Mouse (Mus musculus) neural tube, embryonic 13.5 days (tissue): ENCODE measurements around the gene Blvra. TPM values are rescaled to one million over a fixed set of nuclear protein-coding genes. Genes with fewer than 3 reads are reported as not detected.
"Not testable (repeated sequence)": the region's sequence is repeated elsewhere in the genome, so short reads cannot be mapped to it uniquely, and the experiment has no call there.

ENCODE experiments used
- ATAC-seq: fragments of 200-750 bp; cut with Nextera tagmentation; 2 replicates; pipeline ENCODE4 v1.8.0; 2017; ENCODE audit warnings: low read depth, mild to moderate bottlenecking, moderate TSS enrichment, moderate library complexity
- H3K27ac ChIP-seq: fragments of 300-500 bp; sonication (generic); replicated peaks from 2 replicates; pipeline ENCODE4 v1.5.1; 2015; ENCODE audit warnings: moderate library complexity, mild to moderate bottlenecking, inconsistent platforms
- H3K27me3 ChIP-seq: fragments of 300-500 bp; sonication (generic); 2 replicates; pipeline ENCODE4 v1.6.1; 2015; ENCODE audit warnings: mild to moderate bottlenecking, inconsistent platforms
- H3K36me3 ChIP-seq: fragments of 300-500 bp; sonication (generic); 2 replicates; pipeline ENCODE4 v1.6.1; 2015; ENCODE audit warnings: mild to moderate bottlenecking, inconsistent platforms
- H3K4me1 ChIP-seq: fragments of 300-500 bp; sonication (generic); replicated peaks from 2 replicates; pipeline ENCODE4 v1.6.1; 2015; ENCODE audit warnings: inconsistent platforms
- H3K4me2 ChIP-seq: fragments of 300-500 bp; sonication (generic); 2 replicates; pipeline ENCODE4 v1.6.1; 2015; ENCODE audit warnings: inconsistent platforms, mild to moderate bottlenecking, moderate library complexity
- H3K4me3 ChIP-seq: fragments of 300-500 bp; sonication (generic); 2 replicates; pipeline ENCODE4 v1.5.1; 2015; ENCODE audit warnings: mild to moderate bottlenecking, inconsistent platforms
- H3K9ac ChIP-seq: fragments of 300-500 bp; sonication (generic); 2 replicates; pipeline ENCODE4 v1.6.1; 2015; ENCODE audit warnings: moderate library complexity, mild to moderate bottlenecking, inconsistent platforms
- H3K9me3 ChIP-seq: fragments of 300-500 bp; sonication (generic); 2 replicates; pipeline ENCODE4 v1.6.1; 2016; ENCODE audit warnings: inconsistent platforms
- WGBS: fragments of 180-500 bp; shearing (Covaris S2); methylation state at CpG from one replicate; pipeline ENCODE4 v1.1.7; 2015; 5-methylcytosine and 5-hydroxymethylcytosine counted together
- polyA plus RNA-seq: library from polyadenylated mRNA; unstranded; fragments of >200 nt; fragmentation: Nextera tagmentation; extraction: Ambion mirVana; gene quantifications from 2 replicates; pipeline ENCODE4 v1.2.1, GENCODE M21; 2015

Gene Blvra
- polyA plus RNA-seq, 1 experiment from 2014 or later, result 33.7 TPM

GRCm38 (mm10) chr2:127086235-127086634, 15.8 kb downstream of the Blvra start:
- WGBS, result 92% methylated on average over 5 of the region's 5 CpGs
- Histone ChIP-seq H3K4me2 (no peak overlapping the region), H3K27me3 (no peaks in the 10 kb centered on the region), H3K9me3 (no peaks in the 10 kb centered on the region), H3K4me3 (no peak overlapping the region), H3K4me1 (no peaks in the 10 kb centered on the region), H3K9ac (no peak overlapping the region), H3K36me3 (peaks cover 17% of the 10 kb centered on the region), H3K27ac (no peak overlapping the region)
- no peak for ATAC-seq

- not testable (repeated sequence) for ATAC-seq
Observed at GRCm38 (mm10) chr2:127090151-127090550, 19.7 kb downstream of the Blvra start.

GRCm38 (mm10) chr2:127092000-127092399, 21.5 kb downstream of the Blvra start:
- H3K9ac ChIP-seq, result no peak overlapping the region
- ATAC-seq, result no peak
- peaks cover 5% of the 10 kb centered on the region for H3K36me3 ChIP-seq
- H3K4me3 ChIP-seq, result no peak overlapping the region
- no peaks in the 10 kb centered on the region for H3K27me3 ChIP-seq
- WGBS, result 80% methylated on average over 8 of the region's 8 CpGs
- no peaks in the 10 kb centered on the region for H3K4me1 ChIP-seq
- H3K27ac ChIP-seq, result no peak overlapping the region
- no peak overlapping the region for H3K4me2 ChIP-seq
- no peaks in the 10 kb centered on the region for H3K9me3 ChIP-seq

More at GRCm38 (mm10) chr2:127090151-127090550, 19.7 kb downstream of the Blvra start:
- H3K27ac ChIP-seq, H3K9me3 ChIP-seq, H3K27me3 ChIP-seq, H3K4me1 ChIP-seq, H3K9ac ChIP-seq, H3K4me3 ChIP-seq, H3K4me2 ChIP-seq: not testable (repeated sequence)
- peaks cover 17% of the 10 kb centered on the region for H3K36me3 ChIP-seq

GRCm38 (mm10) chr2:127108986-127109385, 38.5 kb downstream of the Blvra start:
- no peak overlapping the region for H3K9ac ChIP-seq
- no peak overlapping the region for H3K4me2 ChIP-seq
- H3K4me1 ChIP-seq, result no peaks in the 10 kb centered on the region
- H3K27me3 ChIP-seq, result no peaks in the 10 kb centered on the region
- no peak overlapping the region for H3K27ac ChIP-seq
- no peaks in the 10 kb centered on the region for H3K9me3 ChIP-seq
- H3K36me3 ChIP-seq, result peaks cover 68% of the 10 kb centered on the region
- no peak overlapping the region for H3K4me3 ChIP-seq
- 98% methylated on average over 4 of the region's 4 CpGs for WGBS
- no peak for ATAC-seq

GRCm38 (mm10) chr2:127121591-127122235, 51.2 kb downstream of the Blvra start:
- H3K27ac ChIP-seq, result peak overlapping the region; percentile 28; the same call in 1 of the 2 replicates
- no peaks in the 10 kb centered on the region for H3K9me3 ChIP-seq
- H3K4me3 ChIP-seq, result no peak overlapping the region
- peaks cover 75% of the 10 kb centered on the region for H3K36me3 ChIP-seq
- H3K27me3 ChIP-seq, result no peaks in the 10 kb centered on the region
- WGBS, result 89% methylated on average over 8 of the region's 8 CpGs
- no peaks in the 10 kb centered on the region for H3K4me1 ChIP-seq
- no peak overlapping the region for H3K9ac ChIP-seq
- no peak overlapping the region for H3K4me2 ChIP-seq
- no peak for ATAC-seq

GRCm38 (mm10) chr2:127128926-127129325, 58.5 kb downstream of the Blvra start:
- Histone ChIP-seq H3K9me3 (no peaks in the 10 kb centered on the region), H3K4me2 (no peak overlapping the region)

GRCm38 (mm10) chr2:127131353-127131752, 60.9 kb downstream of the Blvra start:
- ATAC-seq, result no peak
- H3K4me2 ChIP-seq, result no peak overlapping the region
- WGBS, result 75% methylated on average over 8 of the region's 8 CpGs
- peaks cover 4% of the 10 kb centered on the region; the same call in 1 of the 2 replicates for H3K36me3 ChIP-seq
- H3K27me3 ChIP-seq, result no peaks in the 10 kb centered on the region
- peaks cover 29% of the 10 kb centered on the region for H3K4me1 ChIP-seq
- H3K9ac ChIP-seq, result no peak overlapping the region; the same call in 1 of the 2 replicates
- H3K27ac ChIP-seq, result no peak overlapping the region
- no peak overlapping the region for H3K4me3 ChIP-seq
- no peaks in the 10 kb centered on the region for H3K9me3 ChIP-seq

More at GRCm38 (mm10) chr2:127128926-127129325, 58.5 kb downstream of the Blvra start:
- Histone ChIP-seq H3K4me1 (peaks cover 17% of the 10 kb centered on the region), H3K4me3 (no peak overlapping the region), H3K36me3 (peaks cover 21% of the 10 kb centered on the region), H3K9ac (no peak overlapping the region), H3K27ac (no peak overlapping the region), H3K27me3 (no peaks in the 10 kb centered on the region)
- 85% methylated on average over 5 of the region's 5 CpGs for WGBS
- no peak for ATAC-seq

GRCm38 (mm10) chr2:127133621-127134461, 63.4 kb downstream of the Blvra start, which contains the start of gene Ncaph:
Gene Ncaph (minus strand): TSS chr2:127133954.
- Histone ChIP-seq H3K36me3 (no peaks in the 10 kb centered on the region), H3K9me3 (no peaks in the 10 kb centered on the region), H3K27me3 (no peaks in the 10 kb centered on the region), H3K27ac (peak within 1 kb of the TSS; percentile 83), H3K9ac (peak within 1 kb of the TSS; percentile 74), H3K4me1 (peaks cover 46% of the 10 kb centered on the region), H3K4me2 (peak within 1 kb of the TSS; percentile 77), H3K4me3 (peak within 1 kb of the TSS; percentile 80)
- WGBS, result 1% methylated on average over 57 of the region's 57 CpGs
- ATAC-seq, result peak; percentile 91

- H3K4me3 ChIP-seq, H3K4me2 ChIP-seq, ATAC-seq, H3K36me3 ChIP-seq, H3K9ac ChIP-seq, H3K27ac ChIP-seq, H3K9me3 ChIP-seq, H3K27me3 ChIP-seq: not testable (repeated sequence)
- WGBS, result 46% methylated on average over 3 of the region's 3 CpGs
- peaks cover 46% of the 10 kb centered on the region for H3K4me1 ChIP-seq
Observed at GRCm38 (mm10) chr2:127135255-127135654, 64.8 kb downstream of the Blvra start.

- H3K4me2 ChIP-seq, result peak overlapping the region; percentile 9; the same call in 1 of the 2 replicates
- peak; percentile 54 for ATAC-seq
- WGBS, result 9% methylated on average over 5 of the region's 5 CpGs
Observed at GRCm38 (mm10) chr2:127136979-127137378, 66.5 kb downstream of the Blvra start.

GRCm38 (mm10) chr2:127137838-127138420, 67.5 kb downstream of the Blvra start:
- H3K9me3 ChIP-seq, result no peaks in the 10 kb centered on the region

More at GRCm38 (mm10) chr2:127136979-127137378, 66.5 kb downstream of the Blvra start:
- H3K36me3 ChIP-seq, result peaks cover 7% of the 10 kb centered on the region; the same call in 1 of the 2 replicates
- peaks cover 46% of the 10 kb centered on the region for H3K4me1 ChIP-seq
- no peaks in the 10 kb centered on the region for H3K9me3 ChIP-seq
- no peaks in the 10 kb centered on the region for H3K27me3 ChIP-seq
- H3K9ac ChIP-seq, result no peak overlapping the region
- peak overlapping the region; percentile 69 for H3K27ac ChIP-seq
- H3K4me3 ChIP-seq, result no peak overlapping the region

GRCm38 (mm10) chr2:127138449-127138848, 68.0 kb downstream of the Blvra start:
- Histone ChIP-seq H3K4me2 (no peak overlapping the region), H3K27ac (no peak overlapping the region), H3K9ac (no peak overlapping the region), H3K4me1 (peaks cover 43% of the 10 kb centered on the region), H3K36me3 (peaks cover 7% of the 10 kb centered on the region; the same call in 1 of the 2 replicates), H3K9me3 (no peaks in the 10 kb centered on the region), H3K4me3 (no peak overlapping the region), H3K27me3 (no peaks in the 10 kb centered on the region)
- 90% methylated on average over 4 of the region's 4 CpGs for WGBS
- no peak for ATAC-seq

More at GRCm38 (mm10) chr2:127137838-127138420, 67.5 kb downstream of the Blvra start:
- Histone ChIP-seq H3K9ac (no peak overlapping the region), H3K4me1 (peaks cover 46% of the 10 kb centered on the region), H3K36me3 (peaks cover 7% of the 10 kb centered on the region; the same call in 1 of the 2 replicates), H3K27ac (peak overlapping the region; percentile 69; the same call in 1 of the 2 replicates), H3K4me3 (no peak overlapping the region), H3K27me3 (no peaks in the 10 kb centered on the region), H3K4me2 (no peak overlapping the region)
- ATAC-seq, result no peak
- WGBS, result 77% methylated on average over 10 of the region's 10 CpGs
